Mouse (Mus musculus) retina, adult 2 months (tissue): ENCODE data around the gene Prss44.
A peak's percentile ranks its signal among the peaks of the same experiment; 100 is the strongest.

Experiments
- DNase-seq: peaks from one replicate; pipeline ENCODE4 v3.0.0-alpha.2; 2012; ENCODE audit warnings: low read depth, low spot score

The Prss44 gene

GRCm38 (mm10) chr9:110826390-110826789 is 12.6 kb downstream of the Prss44 start, which contains the start of gene Prss43:
Prss43 (plus strand) TSS chr9:110826690.
- no peak for DNase-seq

- DNase-seq: no peak
Observed at GRCm38 (mm10) chr9:110833021-110833420, 19.2 kb downstream of the Prss44 start.

GRCm38 (mm10) chr9:110834411-110834810 is 20.6 kb downstream of the Prss44 start, which contains the start of gene Prss45:
Prss45 (plus strand) TSS chr9:110834588.
- DNase-seq: no peak

GRCm38 (mm10) chr9:110834961-110835360 is 21.2 kb downstream of the Prss44 start:
- no peak for DNase-seq

- DNase-seq: no peak
Observed at GRCm38 (mm10) chr9:110836112-110836511, 22.3 kb downstream of the Prss44 start.

GRCm38 (mm10) chr9:110840905-110841304 is 27.1 kb downstream of the Prss44 start:
- no peak for DNase-seq

- DNase-seq: no peak
Observed at GRCm38 (mm10) chr9:110841438-110841837, 27.6 kb downstream of the Prss44 start.

GRCm38 (mm10) chr9:110844206-110844605 is 30.4 kb downstream of the Prss44 start, which contains the start of gene Prss46:
Prss46 (plus strand) TSS chr9:110844506.
- no peak for DNase-seq

GRCm38 (mm10) chr9:110849162-110849561 is 35.4 kb downstream of the Prss44 start:
- DNase-seq: no peak

- no peak for DNase-seq
Observed at GRCm38 (mm10) chr9:110855903-110856302, 42.1 kb downstream of the Prss44 start.

GRCm38 (mm10) chr9:110856920-110857319 is 43.1 kb downstream of the Prss44 start:
- DNase-seq: no peak

GRCm38 (mm10) chr9:110857781-110858472 is 44.1 kb downstream of the Prss44 start, which contains the start of gene Prss50:
Prss50 (plus strand) TSS chr9:110857967.
- no peak for DNase-seq

GRCm38 (mm10) chr9:110858523-110858922 is 44.7 kb downstream of the Prss44 start:
- no peak for DNase-seq

- DNase-seq: no peak
Observed at GRCm38 (mm10) chr9:110858967-110859596, 45.3 kb downstream of the Prss44 start.

- peak; percentile 18 for DNase-seq
Observed at GRCm38 (mm10) chr9:110871030-110871429, 57.2 kb downstream of the Prss44 start.
